Mouse (Mus musculus): ENCODE measurements around the gene Olfr1413. TPM values are rescaled to one million over a fixed set of nuclear protein-coding genes. Genes with fewer than 3 reads are reported as not detected.

Gene Olfr1413
- polyA plus RNA-seq (2012; rRNA removed) = not detected in 2 replicates

DNA sequence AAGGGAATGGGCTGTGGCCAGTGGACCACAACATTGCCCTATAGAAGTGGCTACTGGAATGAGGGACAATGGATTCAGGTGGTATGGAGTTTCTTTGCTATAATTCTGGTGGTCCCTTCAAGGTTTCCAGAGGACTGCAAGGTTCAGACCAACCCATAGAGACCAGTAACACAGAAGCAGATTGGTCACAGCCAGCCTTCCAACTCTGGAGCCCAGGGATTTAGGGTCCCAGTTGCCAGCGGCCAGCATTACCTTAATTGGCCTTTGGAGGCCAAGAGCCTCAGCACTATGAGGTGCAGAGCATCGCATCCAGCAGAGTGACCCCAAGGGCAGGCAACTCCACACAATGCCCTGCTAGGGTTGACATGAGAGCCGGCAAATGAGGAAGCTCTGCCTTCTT, at the start of gene Olfr1413:
Olfr1413 (plus strand) TSS at position 301 of the 400 bp plus-strand sequence.
- no peak for DNase-seq (ENCODE audit: low read depth)

DNA sequence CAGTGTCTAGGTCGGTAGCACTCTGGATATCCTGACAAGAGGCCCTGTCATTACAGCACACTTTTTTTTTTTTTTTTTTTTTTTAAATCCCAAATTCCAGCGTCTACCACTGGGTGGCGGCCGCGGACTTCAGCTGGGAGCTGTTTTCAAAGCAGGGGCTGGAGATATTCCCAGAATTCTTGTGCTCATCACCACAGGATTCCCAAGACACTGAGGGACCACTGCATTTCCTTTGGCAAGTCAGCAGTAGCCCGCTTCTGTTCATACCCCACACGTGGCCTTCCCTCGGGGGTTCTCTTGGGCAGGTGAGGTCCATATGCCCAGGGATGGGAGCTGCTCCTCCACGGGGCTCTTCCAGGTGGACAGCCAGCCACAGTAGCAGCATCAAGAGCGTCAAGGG, 49.7 kb upstream of the Olfr1413 start:
- no peak for DNase-seq (ENCODE audit: low read depth)

DNA sequence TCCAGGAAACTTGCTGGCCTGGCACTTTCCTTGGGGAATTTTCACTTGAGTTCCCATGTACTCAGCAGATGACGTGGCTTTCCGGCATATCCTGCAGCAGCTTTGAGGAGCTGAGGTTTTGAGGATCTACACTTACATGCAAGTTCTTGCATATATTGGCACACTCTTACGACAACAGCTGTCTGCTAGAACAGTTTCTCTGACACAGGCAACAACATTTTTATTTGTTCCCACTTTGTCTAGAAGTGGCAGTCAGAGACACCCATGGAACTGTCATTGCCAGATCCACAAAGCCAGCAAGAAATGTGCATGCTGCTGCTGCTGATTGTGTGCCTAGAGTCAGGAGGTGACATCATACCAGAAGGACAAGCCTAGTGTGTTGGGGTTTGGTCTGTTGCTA, 47.4 kb upstream of the Olfr1413 start:
- DNase-seq (ENCODE audit: low read depth) = no peak

DNA sequence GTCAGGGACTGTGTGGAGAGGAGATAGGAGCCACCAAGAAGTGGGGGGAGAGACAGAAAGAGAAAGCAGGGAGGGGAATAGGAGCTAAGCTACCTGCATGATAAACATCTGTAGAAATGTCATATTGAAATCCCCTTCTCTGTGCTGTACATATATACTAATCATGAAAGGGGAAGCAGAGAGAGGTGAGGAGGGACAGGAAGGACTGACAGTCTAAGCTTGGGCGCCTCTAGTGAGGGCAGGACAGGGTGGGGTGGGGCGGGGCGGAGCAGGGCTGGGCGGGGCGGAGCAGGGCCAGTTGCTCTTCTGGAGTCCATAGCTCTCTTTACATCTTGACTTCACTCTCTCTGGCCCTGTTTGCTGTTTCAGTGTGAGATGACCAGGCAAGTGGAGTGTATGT, 34.1 kb upstream of the Olfr1413 start:
- no peak for DNase-seq (ENCODE audit: low read depth)

DNA sequence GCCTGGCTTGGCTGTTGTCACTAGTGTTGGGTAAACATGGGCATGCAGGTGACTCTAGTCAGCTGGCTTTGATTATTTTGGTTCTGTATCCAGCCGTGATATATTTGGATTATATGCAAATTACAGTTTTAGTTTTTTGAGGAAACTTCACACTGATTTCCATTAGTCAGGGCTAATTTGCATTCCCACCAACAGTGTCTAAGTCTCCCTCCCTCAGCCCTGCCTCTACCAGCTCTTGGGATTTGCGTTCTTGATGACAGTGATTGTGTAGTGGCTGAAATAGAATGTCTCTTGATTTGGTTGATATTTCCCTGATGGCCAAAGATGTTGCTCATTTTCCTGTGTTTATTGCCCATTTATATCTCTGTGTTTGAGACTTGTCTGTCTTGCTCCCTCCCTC, 32.1 kb upstream of the Olfr1413 start:
- DNase-seq (ENCODE audit: low read depth) = no peak

DNA sequence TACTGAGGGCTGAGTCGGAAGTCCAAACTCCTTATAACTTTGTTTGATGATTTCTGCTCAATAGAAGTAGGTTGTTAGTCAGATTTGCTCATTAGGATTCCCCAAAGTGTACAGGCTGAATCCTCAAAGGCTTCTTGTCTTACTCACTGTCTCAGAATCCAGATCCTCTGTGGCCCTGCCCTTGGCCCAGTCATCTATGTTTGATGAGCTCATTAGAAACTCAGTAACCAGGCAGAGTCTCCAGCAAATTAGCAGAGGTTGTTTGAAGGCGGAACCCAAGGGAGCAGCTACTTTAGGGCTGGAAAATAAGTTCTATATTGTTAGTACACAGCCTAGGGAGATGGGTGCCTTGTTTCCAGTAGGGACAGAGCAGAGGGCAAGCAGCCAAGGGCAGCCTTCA, 25.2 kb upstream of the Olfr1413 start:
- no peak for DNase-seq (ENCODE audit: low read depth)

DNA sequence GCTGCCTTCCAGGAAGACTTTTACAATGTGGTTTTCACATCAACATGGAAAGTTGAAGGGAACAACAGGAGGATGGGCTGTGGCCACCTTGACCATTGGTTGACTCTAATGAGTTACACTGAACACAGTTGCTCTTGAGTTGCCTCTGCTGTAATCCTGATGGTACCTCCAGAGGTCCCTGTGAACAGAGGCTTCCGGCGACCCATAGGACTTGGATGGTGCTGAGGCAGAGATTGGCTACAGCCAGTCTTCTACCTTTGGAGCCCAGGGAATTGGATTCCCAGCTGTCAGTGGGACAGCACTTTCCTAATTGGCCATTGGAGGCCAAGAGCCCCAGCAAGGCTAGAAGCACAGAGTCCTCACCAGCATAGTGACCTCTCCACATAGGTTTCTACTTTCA, 14.4 kb downstream of the Olfr1413 start, which contains the start of gene Olfr1412:
Olfr1412 (plus strand) TSS at position 301 of the 400 bp plus-strand sequence.
- no peak for DNase-seq (ENCODE audit: low read depth)

DNA sequence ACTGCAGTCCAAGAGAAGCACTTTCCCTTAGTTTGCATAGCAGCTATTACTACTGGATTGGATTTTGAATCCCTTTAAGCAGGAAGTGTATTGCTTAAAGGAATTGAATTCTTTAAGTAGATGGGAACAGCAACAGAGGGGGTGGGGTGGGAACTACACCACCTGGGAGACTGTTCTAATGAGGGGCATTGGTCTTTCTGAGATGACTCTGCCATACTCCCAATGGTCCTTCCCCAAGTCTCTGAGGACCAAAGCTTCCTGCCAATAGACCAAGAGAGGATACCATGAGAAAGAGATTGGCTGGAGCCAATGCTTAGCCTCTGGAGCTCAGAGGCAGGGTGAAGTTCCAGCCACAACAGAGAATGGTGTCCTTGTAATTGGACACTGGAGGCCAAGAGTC, 23.0 kb downstream of the Olfr1413 start, which contains the start of gene Olfr1411:
Olfr1411 (plus strand) TSS at position 301 of the 400 bp plus-strand sequence.
- no peak for DNase-seq (ENCODE audit: low read depth)

DNA sequence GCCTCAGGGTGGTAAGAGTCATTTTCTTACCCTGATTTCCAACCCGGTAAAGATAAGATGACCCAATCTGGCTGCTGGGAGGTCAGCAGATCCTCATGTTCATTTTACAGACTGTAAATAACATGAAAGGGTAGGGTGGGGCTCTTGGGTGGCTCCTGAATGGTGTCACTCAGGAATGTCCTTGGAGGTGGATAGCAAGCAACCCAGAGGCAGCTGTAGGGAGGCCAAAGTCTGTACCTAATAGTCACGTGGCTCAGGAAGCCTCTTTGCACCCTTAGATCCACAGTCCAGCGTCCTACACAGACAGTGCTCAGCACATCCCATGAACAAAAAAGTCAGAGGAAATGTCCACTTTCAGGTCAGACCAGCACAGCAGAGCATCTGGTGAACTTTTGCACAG, 24.9 kb downstream of the Olfr1413 start:
- no peak for DNase-seq (ENCODE audit: low read depth)

DNA sequence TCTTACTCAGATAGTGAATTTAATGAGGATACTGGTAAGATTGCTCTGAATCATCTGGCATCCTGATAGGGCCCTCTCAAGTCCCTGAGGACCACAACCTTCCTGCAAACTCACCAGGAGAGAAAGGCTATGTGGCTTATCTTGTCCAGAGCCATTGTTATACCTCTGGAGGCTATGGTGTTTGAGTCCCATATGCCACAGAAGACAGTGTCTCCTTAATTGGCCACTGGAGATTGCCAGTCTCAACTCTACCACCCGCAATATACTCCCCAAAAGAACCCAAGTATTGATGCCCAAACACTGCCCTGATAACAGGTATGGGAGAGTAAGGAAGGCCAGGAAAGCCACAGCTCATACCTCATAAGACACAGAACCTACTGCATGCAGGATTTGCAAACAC, 34.4 kb downstream of the Olfr1413 start, which contains the start of gene Olfr1410:
Olfr1410 (plus strand) TSS at position 301 of the 400 bp plus-strand sequence.
- DNase-seq (ENCODE audit: low read depth) = no peak

DNA sequence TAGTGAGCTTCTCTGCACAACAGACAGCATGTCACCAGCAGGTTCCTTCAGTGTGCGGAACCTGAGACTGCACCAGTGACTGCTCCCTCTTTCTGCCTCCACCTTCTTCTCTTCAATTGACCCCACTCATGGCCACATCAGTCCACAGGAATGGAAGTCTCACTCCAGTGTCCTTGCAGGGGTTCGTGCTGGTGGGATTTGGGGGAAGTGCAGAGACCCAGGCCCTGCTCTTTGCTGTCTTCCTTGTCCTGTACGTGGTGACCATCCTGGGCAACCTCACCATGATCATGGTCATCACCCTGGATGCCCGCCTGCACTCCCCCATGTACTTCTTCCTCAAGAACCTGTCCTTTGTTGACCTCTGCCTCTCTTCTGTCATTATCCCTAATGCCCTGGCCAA, 36.6 kb downstream of the Olfr1413 start:
- no peak for DNase-seq (ENCODE audit: low read depth)

DNA sequence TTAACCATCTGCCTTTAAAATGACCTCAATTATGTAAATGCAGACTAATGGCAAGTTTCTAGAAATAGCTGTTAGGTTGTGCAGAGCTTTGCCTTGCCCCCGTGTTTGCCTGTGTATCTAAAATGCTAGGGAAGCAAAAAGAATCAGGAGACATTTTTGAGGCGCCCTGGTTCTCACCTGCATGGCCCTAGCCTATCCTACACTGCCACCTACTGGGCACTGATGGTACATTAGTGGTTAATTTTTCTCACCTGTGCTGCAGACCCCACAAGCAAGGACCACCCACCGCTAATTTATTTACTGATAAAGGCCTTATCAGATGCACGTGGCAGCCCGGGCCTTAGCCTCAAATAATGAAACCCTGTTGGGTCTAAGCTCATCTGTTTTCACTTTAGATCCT, 39.9 kb downstream of the Olfr1413 start:
- DNase-seq (ENCODE audit: low read depth) = no peak

DNA sequence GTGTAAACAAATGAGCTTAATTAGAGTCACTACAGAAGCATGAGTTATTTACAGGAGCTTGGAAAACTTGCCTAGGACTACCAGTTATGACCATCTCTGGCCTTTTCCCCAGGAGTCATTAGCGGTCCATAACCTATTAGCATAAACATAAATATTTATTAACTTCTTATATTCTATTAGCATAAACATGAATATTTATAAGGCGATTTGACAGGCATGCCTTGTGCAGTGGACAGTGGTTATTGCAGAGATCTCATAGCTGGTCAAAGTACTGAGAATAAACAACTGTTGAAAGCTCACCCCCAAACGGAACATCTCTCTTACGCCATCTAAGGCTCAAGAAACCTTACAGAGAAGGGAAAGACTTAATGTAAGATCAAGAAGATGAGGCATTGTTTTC, 42.1 kb downstream of the Olfr1413 start:
- no peak for DNase-seq (ENCODE audit: low read depth)

DNA sequence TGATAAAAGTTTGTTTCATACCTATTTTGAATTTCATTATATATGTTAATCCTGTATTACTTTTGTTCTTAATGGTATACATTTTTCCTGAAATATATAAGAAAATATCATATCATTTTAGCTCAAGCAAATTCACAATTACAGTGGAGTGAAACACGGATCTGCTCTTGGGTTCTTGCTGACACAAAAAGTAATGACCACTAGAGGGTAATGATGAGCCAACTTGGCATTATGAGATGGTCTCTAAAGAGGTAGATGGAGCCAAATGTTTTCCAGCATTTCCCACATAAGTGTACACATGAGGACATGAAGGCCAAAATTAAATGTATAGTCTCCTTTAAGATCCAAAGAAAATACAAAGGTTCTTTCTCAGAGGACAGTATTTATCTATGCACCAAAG, 43.4 kb downstream of the Olfr1413 start:
- no peak for DNase-seq (ENCODE audit: low read depth)

DNA sequence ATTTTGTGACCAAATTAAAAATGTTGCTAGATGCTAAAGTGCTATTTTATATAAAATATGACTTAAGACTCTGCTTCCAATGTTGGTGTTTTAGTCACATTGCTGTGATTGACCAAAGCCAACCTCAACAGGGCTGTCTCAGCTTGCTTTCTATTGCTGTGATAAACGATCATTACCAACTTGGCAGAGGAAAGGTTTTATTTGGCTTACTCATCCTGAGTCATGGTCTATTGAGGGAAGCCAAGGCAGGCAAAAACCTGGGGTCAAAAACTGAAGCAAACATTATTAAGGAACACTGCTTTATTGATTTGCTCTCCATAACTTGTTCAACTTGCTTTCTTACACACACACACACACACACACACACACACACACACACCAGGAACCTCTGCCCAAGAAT, 44.9 kb downstream of the Olfr1413 start:
- DNase-seq (ENCODE audit: low read depth) = no peak

DNA sequence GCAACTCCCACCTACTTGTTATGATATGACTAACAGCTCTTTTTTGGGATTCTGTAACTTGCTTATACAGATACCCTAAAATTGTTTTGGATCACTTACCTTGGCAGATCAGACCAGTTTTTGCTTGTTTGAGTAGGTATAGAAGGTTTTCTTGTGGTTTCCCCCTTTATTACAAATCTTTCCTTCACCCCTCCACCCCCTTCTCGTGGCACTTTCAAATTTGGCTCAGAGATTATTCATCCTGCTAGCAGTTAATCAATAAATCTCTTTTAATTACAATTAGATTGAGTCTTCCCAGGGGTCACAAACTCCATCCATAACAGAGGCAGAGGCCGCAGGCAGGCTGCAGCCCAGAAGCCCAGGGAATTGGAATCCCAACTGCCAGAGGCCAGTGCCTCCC, 46.4 kb downstream of the Olfr1413 start, which contains the start of gene Olfr12:
Olfr12 (plus strand) TSS at position 301 of the 400 bp plus-strand sequence.
- DNase-seq (ENCODE audit: low read depth) = no peak

DNA sequence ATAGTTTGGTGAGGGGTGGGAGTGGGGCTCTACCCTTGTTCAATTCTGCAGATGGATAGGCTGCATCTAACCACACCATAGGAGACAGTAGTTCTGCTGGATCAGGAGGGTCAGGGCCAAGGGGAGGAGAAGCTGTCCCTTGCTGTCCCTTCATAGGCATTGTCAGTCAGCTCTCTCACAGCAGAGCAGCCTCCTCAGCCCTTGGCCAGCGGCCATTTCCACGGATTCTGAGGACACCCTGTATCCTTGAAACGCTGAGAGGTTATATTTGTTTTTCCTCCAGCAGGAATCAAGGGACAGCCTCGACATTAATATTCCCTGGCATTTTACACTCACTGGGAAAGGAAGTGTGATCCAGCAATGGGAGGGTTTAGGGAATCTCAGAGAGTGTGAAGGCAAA, 47.2 kb downstream of the Olfr1413 start:
- no peak for DNase-seq (ENCODE audit: low read depth)

Other genes with a start within 250 kb of the Olfr1413 start
- gene Ndufa10, start 97.5 kb upstream of the Olfr1413 start, polyA plus RNA-seq (2012; rRNA removed) = 112 and 119 TPM in 2 replicates
- not detected in 2 replicates for gene Olfr1416, start 86.2 kb upstream of the Olfr1413 start, polyA plus RNA-seq (2012; rRNA removed)
- gene Olfr1415, start 75.2 kb upstream of the Olfr1413 start, polyA plus RNA-seq (2012; rRNA removed) = not detected in 2 replicates
- gene Olfr1414, start 52.7 kb upstream of the Olfr1413 start, polyA plus RNA-seq (2012; rRNA removed) = 1.5 and 1.9 TPM in 2 replicates
- not detected in 2 replicates for gene Olfr1412, start 14.5 kb downstream of the Olfr1413 start, polyA plus RNA-seq (2012; rRNA removed)
- gene Olfr1411, start 23.1 kb downstream of the Olfr1413 start, polyA plus RNA-seq (2012; rRNA removed) = not detected in 2 replicates
- not detected in 2 replicates for gene Olfr1410, start 34.5 kb downstream of the Olfr1413 start, polyA plus RNA-seq (2012; rRNA removed)
- not detected in 2 replicates for gene Olfr12, start 46.5 kb downstream of the Olfr1413 start, polyA plus RNA-seq (2012; rRNA removed)
- gene Cops9, start 70.7 kb downstream of the Olfr1413 start, polyA plus RNA-seq (2012; rRNA removed) = 223 and 237 TPM in 2 replicates
- gene Otos, start 77.5 kb downstream of the Olfr1413 start, polyA plus RNA-seq (2012; rRNA removed) = 0.55 and 0.89 TPM in 2 replicates

All from gonadal fat pad, adult 2 months (tissue).